9 mouse cellular contexts compared by ENCODE assay signal in the genomic region with DNA sequence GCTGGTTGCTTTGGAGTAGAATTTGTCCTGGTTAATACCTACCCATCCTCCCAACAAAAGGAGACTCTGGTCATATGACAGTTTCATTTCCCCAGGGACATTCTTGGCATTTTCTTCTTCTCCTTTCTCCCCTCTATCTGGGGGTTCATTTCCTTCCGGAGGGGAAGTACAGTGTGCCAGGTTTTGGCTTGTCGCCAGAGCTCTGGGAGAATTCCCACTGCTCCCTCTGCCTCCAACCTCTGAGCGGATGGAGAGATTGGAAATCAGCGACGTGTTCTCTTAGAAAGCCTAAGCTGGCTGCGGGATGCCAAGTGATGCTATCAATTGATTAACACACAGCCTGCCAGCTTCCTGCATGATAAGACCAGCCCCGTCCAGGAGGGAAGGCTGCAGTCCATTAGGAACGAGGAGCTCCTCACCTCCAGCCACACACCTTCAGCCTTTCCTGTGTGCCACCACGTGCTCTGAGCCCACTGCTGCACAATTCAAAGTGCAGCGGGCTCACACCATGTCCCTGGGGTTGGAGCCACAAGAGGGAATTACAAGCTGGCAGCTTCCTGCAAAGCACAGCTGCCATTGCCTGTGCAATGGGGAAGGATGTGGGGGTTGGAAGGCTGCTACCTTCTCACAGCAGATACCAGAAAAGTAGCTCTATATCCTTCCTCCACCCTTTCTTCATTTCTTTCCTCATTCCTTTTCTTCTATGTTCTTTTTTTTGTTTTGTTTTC.
DNase-seq lines count a peak whose midpoint lies in the region; ATAC-seq and TF ChIP-seq lines count a peak whose summit lies in the region.
"Had no signal": no experiment of that assay in that cellular context is flagged by ENCODE, and none has a peak within 500 bp of the region (broad histone marks: within the 10 kb centered on the region; RNA-seq: fewer than 3 reads in every experiment).

No protein-coding gene starts in this region.

- H3K4me2 ChIP-seq in hindbrain, postnatal 0 days (ENCODE audit: low read depth, low read length), result 0 out of 2 replicates have a peak overlapping the region, but pooled peaks have one; percentile 6
- H3K4me2 ChIP-seq in hindbrain, embryonic 12.5 days (replicated peaks), result no peak overlapping the region
- no peak overlapping the region for H3K4me2 ChIP-seq in intestine, embryonic 16.5 days (ENCODE audit: low read depth, low read length)
- H3K4me2 ChIP-seq: limb, embryonic 15.5 days had no signal

- H3K27ac ChIP-seq in hindbrain, postnatal 0 days, result no peak overlapping the region
- H3K27ac ChIP-seq in hindbrain, embryonic 12.5 days, result no peak overlapping the region
- H3K27ac ChIP-seq in brown adipose tissue, adult 24 weeks (replicated peaks; ENCODE audit: low read depth, low read length), result 0 out of 2 replicates have a peak overlapping the region, but pooled peaks have one; percentile 35
- no peak overlapping the region for H3K27ac ChIP-seq in intestine, embryonic 16.5 days (ENCODE audit: low read length)
- H3K27ac ChIP-seq: limb, embryonic 15.5 days had no signal

- no peaks in the 10 kb centered on the region for H3K36me3 ChIP-seq in hindbrain, postnatal 0 days (ENCODE audit: insufficient read depth, low read length)
- no peaks in the 10 kb centered on the region for H3K36me3 ChIP-seq in hindbrain, embryonic 12.5 days
- H3K36me3 ChIP-seq in intestine, embryonic 16.5 days (ENCODE audit: control insufficient read depth, insufficient read depth, low read length), result no peaks in the 10 kb centered on the region
- H3K36me3 ChIP-seq: limb, embryonic 15.5 days had no signal

- ATAC-seq in hindbrain, postnatal 0 days, result no peak
- no peak for ATAC-seq in hindbrain, embryonic 12.5 days (ENCODE audit: low FRiP score)
- peak; percentile 67 for ATAC-seq in common myeloid progenitor, adult 5-6 weeks (replicated peaks; ENCODE audit: low read depth, poor library complexity, severe bottlenecking)
- ATAC-seq in activated CD4-positive, CD25-positive, alpha-beta regulatory T cell, adult 4 months, result no peak
- no peak for ATAC-seq in intestine, embryonic 16.5 days

- no peak for TF ChIP-seq CTCF in hindbrain, postnatal 0 days (IDR thresholded peaks at IDR 0.05; ENCODE audit: low read depth)

- no peaks in the 10 kb centered on the region for H3K9me3 ChIP-seq in hindbrain, postnatal 0 days (ENCODE audit: low read length)
- H3K9me3 ChIP-seq in hindbrain, embryonic 12.5 days (replicated peaks), result no peaks in the 10 kb centered on the region
- H3K9me3 ChIP-seq in intestine, embryonic 16.5 days (ENCODE audit: control insufficient read depth, low read length), result no peaks in the 10 kb centered on the region
- H3K9me3 ChIP-seq: limb, embryonic 15.5 days had no signal

- no peak overlapping the region for H3K9ac ChIP-seq in hindbrain, postnatal 0 days (replicated peaks; ENCODE audit: low read length)
- no peak overlapping the region for H3K9ac ChIP-seq in hindbrain, embryonic 12.5 days
- H3K9ac ChIP-seq in intestine, embryonic 16.5 days (ENCODE audit: low read depth, low read length), result no peak overlapping the region
- H3K9ac ChIP-seq: limb, embryonic 15.5 days had no signal

- H3K27me3 ChIP-seq in hindbrain, postnatal 0 days (ENCODE audit: insufficient read depth, low read length), result no peaks in the 10 kb centered on the region
- H3K27me3 ChIP-seq in hindbrain, embryonic 12.5 days, result no peaks in the 10 kb centered on the region
- H3K27me3 ChIP-seq in intestine, embryonic 16.5 days (replicated peaks; ENCODE audit: control insufficient read depth, insufficient read depth, low read length), result no peaks in the 10 kb centered on the region
- H3K27me3 ChIP-seq: limb, embryonic 15.5 days had no signal

- WGBS in hindbrain, postnatal 0 days, result 29% methylated on average over 10 of the region's 10 CpGs
- 52% methylated on average over 10 of the region's 10 CpGs for WGBS in hindbrain, embryonic 12.5 days
- 52% methylated on average over 10 of the region's 10 CpGs for WGBS in intestine, embryonic 16.5 days

- H3K4me3 ChIP-seq in hindbrain, postnatal 0 days (ENCODE audit: low read length), result no peak overlapping the region
- no peak overlapping the region for H3K4me3 ChIP-seq in hindbrain, embryonic 12.5 days
- no peak overlapping the region for H3K4me3 ChIP-seq in brown adipose tissue, adult 24 weeks (ENCODE audit: insufficient read depth, low read depth, low read length)
- H3K4me3 ChIP-seq in intestine, embryonic 16.5 days (ENCODE audit: low read length), result no peak overlapping the region
- H3K4me3 ChIP-seq: limb, embryonic 15.5 days had no signal

- DNase-seq in hindbrain, postnatal 0 days (ENCODE audit: low spot score), result peak; percentile 65
- peak; percentile 18 to 40 for DNase-seq in kidney, postnatal 25 days
- peak; percentile 41 for DNase-seq in right cerebral cortex, postnatal 14 days

- peaks cover 3% of the 10 kb centered on the region; the same call in 1 of the 2 replicates for H3K4me1 ChIP-seq in hindbrain, postnatal 0 days (ENCODE audit: insufficient read depth, low read length)
- H3K4me1 ChIP-seq in hindbrain, embryonic 12.5 days, result peaks cover 4% of the 10 kb centered on the region; the same call in 1 of the 2 replicates
- H3K4me1 ChIP-seq in brown adipose tissue, adult 24 weeks (ENCODE audit: control insufficient read depth, insufficient read depth, insufficient read length, low read length), result no peaks in the 10 kb centered on the region
- no peaks in the 10 kb centered on the region for H3K4me1 ChIP-seq in intestine, embryonic 16.5 days (ENCODE audit: control insufficient read depth, insufficient read depth, low read length)
- H3K4me1 ChIP-seq: limb, embryonic 15.5 days had no signal
